Mouse (Mus musculus): Measurements from ENCODE around the gene Ube2c. TPM values are rescaled to one million over a fixed set of nuclear protein-coding genes. Genes with fewer than 3 reads are reported as not detected.

Gene Ube2c
- polyA plus RNA-seq, 1 experiment from 2014 or later: 377 TPM

- no peaks in the 10 kb centered on the region for H3K27me3 ChIP-seq
- peak overlapping the region; percentile 79; the same call in 1 of the 2 replicates for H3K4me2 ChIP-seq
- 0 out of 2 replicates have a peak overlapping the region, but pooled peaks have one; percentile 83 for H3K4me3 ChIP-seq
- WGBS: 89% methylated on average over 4 of the region's 4 CpGs
- no peak for ATAC-seq (replicated peaks; ENCODE audit: insufficient number of reproducible peaks, insufficient read depth, low FRiP score, low read depth)
- H3K4me1 ChIP-seq (replicated peaks): peaks cover 14% of the 10 kb centered on the region
- no peak overlapping the region for H3K9ac ChIP-seq
- H3K27ac ChIP-seq: no peak overlapping the region
- H3K9me3 ChIP-seq (replicated peaks): no peaks in the 10 kb centered on the region
- H3K36me3 ChIP-seq: peaks cover 31% of the 10 kb centered on the region
These were observed 54.3 kb downstream of the Ube2c start for GRCm38 (mm10) chr2:164823969-164824368.

- Histone ChIP-seq H3K27ac (no peak overlapping the region), H3K4me2 (no peak overlapping the region), H3K9ac (no peak overlapping the region), H3K36me3 (peaks cover 38% of the 10 kb centered on the region), H3K9me3 (replicated peaks) (no peaks in the 10 kb centered on the region), H3K4me1 (replicated peaks) (peaks cover 14% of the 10 kb centered on the region), H3K4me3 (no peak overlapping the region), H3K27me3 (no peaks in the 10 kb centered on the region)
- WGBS: 91% methylated on average over 17 of the region's 17 CpGs
- ATAC-seq (replicated peaks; ENCODE audit: insufficient number of reproducible peaks, insufficient read depth, low FRiP score, low read depth): no peak
These were observed 55.8 kb downstream of the Ube2c start for GRCm38 (mm10) chr2:164825521-164825920.

- no peak overlapping the region for H3K27ac ChIP-seq
- WGBS: 74% methylated on average over 16 of the region's 16 CpGs
- H3K36me3 ChIP-seq: peaks cover 38% of the 10 kb centered on the region
- H3K9ac ChIP-seq: no peak overlapping the region
- no peak overlapping the region for H3K4me3 ChIP-seq
- H3K4me1 ChIP-seq (replicated peaks): peaks cover 21% of the 10 kb centered on the region
- no peak for ATAC-seq (replicated peaks; ENCODE audit: insufficient number of reproducible peaks, insufficient read depth, low FRiP score, low read depth)
- H3K9me3 ChIP-seq (replicated peaks): no peaks in the 10 kb centered on the region
- no peak overlapping the region for H3K4me2 ChIP-seq
- H3K27me3 ChIP-seq: no peaks in the 10 kb centered on the region
These were observed 57.6 kb downstream of the Ube2c start for GRCm38 (mm10) chr2:164827146-164827850.

Other genes with a start within 250 kb of the Ube2c start
- 10.0 and 39.8 TPM in 2 replicates for gene Wfdc2, start 207.5 kb upstream of the Ube2c start, polyA plus RNA-seq (2015; fragmentation: Nextera tagmentation; extraction: Ambion mirVana)
- not detected in 2 replicates for gene Spint3, start 196.4 kb upstream of the Ube2c start, polyA plus RNA-seq (2015; fragmentation: Nextera tagmentation; extraction: Ambion mirVana)
- gene Wfdc6a, start 184.5 kb upstream of the Ube2c start, polyA plus RNA-seq (2015; fragmentation: Nextera tagmentation; extraction: Ambion mirVana): 0.21 and 0.47 TPM in 2 replicates
- gene Eppin, start 176.3 kb upstream of the Ube2c start, polyA plus RNA-seq (2015; fragmentation: Nextera tagmentation; extraction: Ambion mirVana): not detected in 2 replicates
- gene Wfdc6b, start 156.4 kb upstream of the Ube2c start, polyA plus RNA-seq (2015; fragmentation: Nextera tagmentation; extraction: Ambion mirVana): not detected in 2 replicates
- gene Wfdc8, start 156.3 kb upstream of the Ube2c start, polyA plus RNA-seq (2015; fragmentation: Nextera tagmentation; extraction: Ambion mirVana): not detected in 2 replicates
- gene Wfdc16, start 131.1 kb upstream of the Ube2c start, polyA plus RNA-seq (2015; fragmentation: Nextera tagmentation; extraction: Ambion mirVana): not detected in 2 replicates
- gene Wfdc10, start 113.9 kb upstream of the Ube2c start, polyA plus RNA-seq (2015; fragmentation: Nextera tagmentation; extraction: Ambion mirVana): 0.31 TPM in 1 of 2 replicates, not detected in the other
- not detected in 2 replicates for gene Wfdc9, start 113.3 kb upstream of the Ube2c start, polyA plus RNA-seq (2015; fragmentation: Nextera tagmentation; extraction: Ambion mirVana)
- gene Wfdc11, start 95.8 kb upstream of the Ube2c start, polyA plus RNA-seq (2015; fragmentation: Nextera tagmentation; extraction: Ambion mirVana): not detected in 2 replicates
- not detected in 2 replicates for gene Wfdc13, start 84.8 kb upstream of the Ube2c start, polyA plus RNA-seq (2015; fragmentation: Nextera tagmentation; extraction: Ambion mirVana)
- 0.19 TPM in 1 of 2 replicates, not detected in the other for gene Spint4, start 71.4 kb upstream of the Ube2c start, polyA plus RNA-seq (2015; fragmentation: Nextera tagmentation; extraction: Ambion mirVana)
- gene Spint5, start 54.6 kb upstream of the Ube2c start, polyA plus RNA-seq (2015; fragmentation: Nextera tagmentation; extraction: Ambion mirVana): not detected in 2 replicates
- gene Wfdc3, start 24.0 kb upstream of the Ube2c start, polyA plus RNA-seq (2015; fragmentation: Nextera tagmentation; extraction: Ambion mirVana): 0.74 and 0.77 TPM in 2 replicates
- gene Dnttip1, start 23.9 kb upstream of the Ube2c start, polyA plus RNA-seq (2015; fragmentation: Nextera tagmentation; extraction: Ambion mirVana): 51.0 and 51.4 TPM in 2 replicates
- gene Tnnc2, start 10.1 kb downstream of the Ube2c start, polyA plus RNA-seq (2015; fragmentation: Nextera tagmentation; extraction: Ambion mirVana): 4.9 and 5.2 TPM in 2 replicates
- 42.5 and 43.4 TPM in 2 replicates for gene Snx21, start 15.9 kb downstream of the Ube2c start, polyA plus RNA-seq (2015; fragmentation: Nextera tagmentation; extraction: Ambion mirVana)
- gene Acot8, start 35.0 kb downstream of the Ube2c start, polyA plus RNA-seq (2015; fragmentation: Nextera tagmentation; extraction: Ambion mirVana): 12.0 and 15.0 TPM in 2 replicates
- 4.9 TPM in 2 replicates for gene Zswim3, start 35.2 kb downstream of the Ube2c start, polyA plus RNA-seq (2015; fragmentation: Nextera tagmentation; extraction: Ambion mirVana)
- gene Zswim1, start 52.8 kb downstream of the Ube2c start, polyA plus RNA-seq (2015; fragmentation: Nextera tagmentation; extraction: Ambion mirVana): 8.1 and 10.3 TPM in 2 replicates
- not detected in 2 replicates for gene Spata25, start 58.6 kb downstream of the Ube2c start, polyA plus RNA-seq (2015; fragmentation: Nextera tagmentation; extraction: Ambion mirVana)
- 167 and 180 TPM in 2 replicates for gene Ctsa, start 63.0 kb downstream of the Ube2c start, polyA plus RNA-seq (2015; fragmentation: Nextera tagmentation; extraction: Ambion mirVana)
- gene Neurl2, start 63.6 kb downstream of the Ube2c start, polyA plus RNA-seq (2015; fragmentation: Nextera tagmentation; extraction: Ambion mirVana): 43.3 and 47.1 TPM in 2 replicates
- gene Pltp, start 87.8 kb downstream of the Ube2c start, polyA plus RNA-seq (2015; fragmentation: Nextera tagmentation; extraction: Ambion mirVana): 14.0 and 71.8 TPM in 2 replicates
- 53.4 and 56.4 TPM in 2 replicates for gene Pcif1, start 109.4 kb downstream of the Ube2c start, polyA plus RNA-seq (2015; fragmentation: Nextera tagmentation; extraction: Ambion mirVana)
- 5.9 and 10.9 TPM in 2 replicates for gene Zfp335, start 141.9 kb downstream of the Ube2c start, polyA plus RNA-seq (2015; fragmentation: Nextera tagmentation; extraction: Ambion mirVana)
- gene Mmp9, start 170.9 kb downstream of the Ube2c start, polyA plus RNA-seq (2015; fragmentation: Nextera tagmentation; extraction: Ambion mirVana): 0.81 and 4.5 TPM in 2 replicates
- 0.21 and 0.53 TPM in 2 replicates for gene Slc12a5, start 190.9 kb downstream of the Ube2c start, polyA plus RNA-seq (2015; fragmentation: Nextera tagmentation; extraction: Ambion mirVana)